Mouse (Mus musculus) embryonic facial prominence, embryonic 14.5 days (tissue): ENCODE measurements around the gene Palmd. TPM values are rescaled to one million over a fixed set of nuclear protein-coding genes. Genes with fewer than 3 reads are reported as not detected.

Source experiments
- ATAC-seq: fragments of 200-750 bp; cut with Nextera tagmentation; 2 replicates; pipeline ENCODE4 v1.8.0; 2017; ENCODE audit warnings: low read depth, moderate number of reproducible peaks, moderate TSS enrichment
- DNase-seq: peaks from one replicate; pipeline ENCODE4 v3.0.0-alpha.2; 2015; ENCODE audit warnings: low spot score
- H3K27ac ChIP-seq: fragments of 300-500 bp; sonication (generic); replicated peaks from 2 replicates; pipeline ENCODE4 v1.5.1; 2014; ENCODE audit warnings: low read depth, mild to moderate bottlenecking, low read length, moderate library complexity
- H3K27me3 ChIP-seq: fragments of 300-500 bp; sonication (generic); replicated peaks from 2 replicates; pipeline ENCODE4 v1.6.1; 2014; ENCODE audit warnings: low read length; ENCODE audit not compliant: control insufficient read depth, insufficient read depth
- H3K36me3 ChIP-seq: fragments of 300-500 bp; sonication (generic); 2 replicates; pipeline ENCODE4 v1.6.1; 2014; ENCODE audit warnings: low read length, mixed read lengths; ENCODE audit not compliant: control insufficient read depth, insufficient read depth
- H3K4me1 ChIP-seq: fragments of 300-500 bp; sonication (generic); 2 replicates; pipeline ENCODE4 v1.6.1; 2014; ENCODE audit warnings: antibody characterized with exemption, low read length; ENCODE audit not compliant: control insufficient read depth, insufficient read depth
- H3K4me2 ChIP-seq: fragments of 300-500 bp; sonication (generic); 2 replicates; pipeline ENCODE4 v1.6.1; 2014; ENCODE audit warnings: low read depth, mild to moderate bottlenecking, low read length, moderate library complexity, mixed read lengths
- H3K4me3 ChIP-seq: fragments of 300-500 bp; sonication (generic); 2 replicates; pipeline ENCODE4 v1.5.1; 2014; ENCODE audit warnings: low read depth, mild to moderate bottlenecking, low read length
- H3K9ac ChIP-seq: fragments of 300-500 bp; sonication (generic); 2 replicates; pipeline ENCODE4 v1.6.1; 2014; ENCODE audit warnings: low read depth, mild to moderate bottlenecking, low read length, moderate library complexity, mixed read lengths
- H3K9me3 ChIP-seq: fragments of 300-500 bp; sonication (generic); 2 replicates; pipeline ENCODE4 v1.6.1; 2016; ENCODE audit warnings: low read length; ENCODE audit not compliant: control insufficient read depth
- WGBS: fragments of 180-500 bp; shearing (Covaris S2); extraction: QIAGEN DNeasy Blood & Tissue Kit; methylation state at CpG from one replicate; pipeline ENCODE4 v1.1.7; 2014; 5-methylcytosine and 5-hydroxymethylcytosine counted together
- polyA plus RNA-seq: library from polyadenylated mRNA; unstranded; fragments of >200 nt; fragmentation: Nextera tagmentation; extraction: Ambion mirVana; gene quantifications from 2 replicates; pipeline ENCODE4 v1.2.1, GENCODE M21; 2014

The Palmd gene
- polyA plus RNA-seq, 1 experiment from 2014 or later: 24.5 TPM

DNA sequence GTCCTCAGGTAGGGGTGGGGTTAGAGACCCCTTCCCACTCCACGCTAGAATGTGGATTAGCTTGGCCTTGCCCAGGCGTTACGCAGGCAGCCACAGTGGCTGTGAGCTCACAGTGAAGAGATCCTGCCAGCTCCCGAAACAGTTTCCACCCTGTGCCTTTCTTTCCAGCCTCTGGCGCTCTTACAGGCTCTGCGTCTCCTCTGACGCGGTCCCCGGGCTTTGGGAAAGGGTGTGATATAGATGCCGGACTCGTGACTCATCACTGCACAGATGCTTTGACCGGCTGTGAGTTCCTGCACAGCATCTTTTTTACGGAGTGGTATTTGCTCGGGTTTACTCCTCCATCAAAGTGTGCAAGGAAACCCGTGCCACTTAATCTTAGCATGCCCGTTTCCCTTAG is 62.9 kb downstream of the Palmd start:
- 63% methylated on average over 16 of the region's 16 CpGs for WGBS
- Histone ChIP-seq H3K27ac (no peak overlapping the region), H3K9me3 (no peaks in the 10 kb centered on the region), H3K9ac (no peak overlapping the region), H3K4me3 (no peak overlapping the region), H3K27me3 (no peaks in the 10 kb centered on the region), H3K4me1 (no peaks in the 10 kb centered on the region), H3K4me2 (peak overlapping the region; percentile 28; the same call in 1 of the 2 replicates), H3K36me3 (no peaks in the 10 kb centered on the region)
- DNase-seq: peak; percentile 51
- no peak; the same call in 1 of the 2 replicates for ATAC-seq

DNA sequence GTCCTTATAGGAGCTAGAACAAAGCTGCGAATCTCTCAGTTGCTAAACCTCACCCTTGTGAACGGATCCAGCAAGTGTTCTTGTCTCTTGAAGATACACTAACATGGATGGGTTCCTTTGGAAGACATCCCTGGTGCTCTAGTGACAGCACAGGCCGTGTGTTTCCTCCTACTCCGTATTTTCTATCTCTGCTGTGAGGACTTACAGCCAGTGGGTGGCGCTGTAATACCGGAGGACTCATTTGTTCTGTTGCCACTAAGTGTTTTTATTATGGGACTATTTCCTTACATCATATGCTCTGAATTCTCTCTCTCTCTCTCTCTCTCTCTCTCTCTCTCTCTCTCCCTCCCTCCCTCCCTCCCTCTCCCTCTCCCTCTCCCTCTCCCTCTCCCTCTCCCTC is 64.6 kb downstream of the Palmd start:
- ATAC-seq: no peak
- 24% methylated on average over 6 of the region's 6 CpGs for whole genome bisulfite sequencing
- no peaks in the 10 kb centered on the region for H3K9me3 ChIP-seq

DNA sequence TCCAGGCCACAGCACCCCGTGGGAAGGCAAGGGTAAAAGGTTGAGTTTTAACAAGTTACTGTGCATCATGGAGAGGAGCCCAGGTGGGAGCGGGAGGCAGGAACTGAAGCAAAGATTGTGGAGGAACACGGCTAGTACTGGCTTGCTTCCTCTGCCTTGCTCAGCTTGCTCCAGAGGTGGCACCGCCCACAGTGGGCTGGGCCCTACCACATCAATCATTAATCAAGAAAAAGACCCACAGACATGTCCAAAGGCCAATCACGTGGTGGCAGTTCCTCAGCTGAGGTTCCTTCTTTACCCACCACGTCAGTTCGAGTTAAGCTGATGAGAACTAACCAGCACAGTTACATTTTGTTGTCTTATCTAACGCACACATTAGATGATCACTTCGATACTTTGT is 75.9 kb downstream of the Palmd start:
- H3K27ac ChIP-seq: no peak overlapping the region
- H3K9me3 ChIP-seq: no peaks in the 10 kb centered on the region
- ATAC-seq (no peak), DNase-seq (no peak)
- H3K36me3 ChIP-seq: no peaks in the 10 kb centered on the region
- H3K4me3 ChIP-seq: no peak overlapping the region
- no peaks in the 10 kb centered on the region for H3K4me1 ChIP-seq
- H3K4me2 ChIP-seq: no peak overlapping the region
- no peak overlapping the region for H3K9ac ChIP-seq
- H3K27me3 ChIP-seq: no peaks in the 10 kb centered on the region
- 75% methylated on average over 9 of the region's 9 CpGs for WGBS

More for the DNA sequence above, 64.6 kb downstream of the Palmd start:
- H3K36me3 ChIP-seq: no peaks in the 10 kb centered on the region
- no peaks in the 10 kb centered on the region for H3K4me1 ChIP-seq
- H3K9ac ChIP-seq: 0 out of 2 replicates have a peak overlapping the region, but pooled peaks have one; percentile 37
- no peak overlapping the region for H3K4me3 ChIP-seq
- no peaks in the 10 kb centered on the region for H3K27me3 ChIP-seq
- peak; percentile 72 for DNase-seq
- H3K4me2 ChIP-seq: no peak overlapping the region
- H3K27ac ChIP-seq: no peak overlapping the region

DNA sequence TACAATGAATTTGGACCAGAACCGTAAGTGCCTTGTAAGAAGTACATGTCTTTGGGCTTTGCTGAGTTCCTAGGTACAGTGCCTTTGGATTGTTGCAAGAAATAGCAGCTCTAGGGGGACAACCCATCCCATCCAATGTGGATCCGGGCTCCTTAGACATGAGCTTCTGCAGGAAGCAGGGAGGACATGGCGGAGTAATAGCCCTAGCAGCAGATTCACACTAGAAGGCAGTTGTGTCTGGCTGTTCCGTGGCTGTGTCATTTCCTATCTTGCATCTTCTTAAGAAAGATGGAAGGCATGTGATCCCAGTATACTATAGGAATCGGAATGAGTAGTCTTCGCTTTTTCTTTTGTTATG is 76.6 kb downstream of the Palmd start:
- Histone ChIP-seq H3K9me3 (no peaks in the 10 kb centered on the region), H3K27ac (no peak overlapping the region), H3K9ac (no peak overlapping the region), H3K4me1 (no peaks in the 10 kb centered on the region), H3K27me3 (no peaks in the 10 kb centered on the region), H3K4me2 (no peak overlapping the region), H3K36me3 (no peaks in the 10 kb centered on the region), H3K4me3 (no peak overlapping the region)
- no peak for ATAC-seq
- 91% methylated on average over 6 of the region's 6 CpGs for WGBS
- DNase-seq: no peak

DNA sequence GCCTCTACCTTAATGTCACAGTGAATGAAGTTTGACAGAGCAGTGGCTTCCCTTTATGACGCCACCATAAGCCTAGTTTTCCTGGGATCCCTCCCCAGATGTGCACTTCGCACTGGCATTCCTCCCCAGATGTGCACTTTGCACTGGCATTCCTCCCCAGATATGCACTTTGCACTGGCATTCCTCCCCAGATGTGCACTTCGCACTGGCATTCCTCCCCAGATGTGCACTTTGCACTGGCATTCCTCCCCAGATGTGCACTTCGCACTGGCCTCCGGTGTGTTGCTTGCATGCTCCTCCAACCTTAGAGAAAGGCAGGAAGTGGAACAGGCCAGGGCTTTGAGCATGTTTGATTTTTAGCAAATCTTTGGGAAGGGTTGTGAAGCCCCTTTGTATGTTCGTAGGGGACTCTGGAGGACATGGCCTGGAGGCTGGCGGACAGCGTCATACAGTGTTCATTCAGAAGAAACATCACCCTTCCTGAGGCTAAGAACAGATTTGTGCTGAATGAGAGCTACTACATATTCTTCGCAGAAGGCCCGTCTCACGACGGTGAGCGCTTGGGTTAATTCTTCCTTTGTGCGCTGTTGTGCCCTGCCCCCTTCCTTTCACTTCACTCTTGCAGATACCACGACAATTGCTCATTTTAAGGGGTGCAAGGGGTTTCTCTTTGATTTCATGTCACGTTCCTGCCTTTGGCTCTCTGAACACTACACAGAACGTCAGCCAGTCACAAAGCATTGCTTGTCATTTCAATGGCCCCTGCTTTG is 77.2 kb downstream of the Palmd start:
- no peak overlapping the region for H3K27ac ChIP-seq
- H3K4me2 ChIP-seq: no peak overlapping the region
- no peaks in the 10 kb centered on the region for H3K4me1 ChIP-seq
- DNase-seq (no peak), ATAC-seq (no peak)
- no peak overlapping the region for H3K9ac ChIP-seq
- no peaks in the 10 kb centered on the region for H3K36me3 ChIP-seq
- no peaks in the 10 kb centered on the region for H3K27me3 ChIP-seq
- H3K9me3 ChIP-seq: no peaks in the 10 kb centered on the region
- 58% methylated on average over 17 of the region's 17 CpGs for WGBS
- H3K4me3 ChIP-seq: no peak overlapping the region

DNA sequence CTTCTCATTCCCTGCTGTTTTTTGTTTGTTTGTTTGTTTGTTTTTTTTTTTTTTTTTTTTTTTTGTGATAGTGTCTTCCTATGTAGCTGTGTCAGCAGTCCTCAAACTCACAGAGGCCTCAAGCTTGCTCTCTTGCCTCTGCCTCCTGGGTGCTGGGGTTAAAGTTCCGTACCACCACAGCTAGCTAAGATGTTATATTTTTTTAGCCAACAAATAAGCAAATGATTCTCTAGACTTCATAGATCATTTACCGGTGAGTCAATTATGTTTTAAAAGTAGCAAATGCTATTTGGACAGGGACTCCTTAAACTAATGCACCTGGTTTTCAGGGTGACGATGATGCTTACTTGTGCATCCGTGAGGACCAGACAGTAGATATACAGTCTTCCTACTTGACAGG is 78.2 kb downstream of the Palmd start:
- Histone ChIP-seq H3K4me1 (no peaks in the 10 kb centered on the region), H3K27me3 (no peaks in the 10 kb centered on the region), H3K4me3 (no peak overlapping the region), H3K9me3 (no peaks in the 10 kb centered on the region), H3K36me3 (no peaks in the 10 kb centered on the region), H3K27ac (no peak overlapping the region), H3K4me2 (no peak overlapping the region), H3K9ac (no peak overlapping the region)
- no peak for DNase-seq
- 95% methylated on average over 4 of the region's 4 CpGs for WGBS
- no peak for ATAC-seq

DNA sequence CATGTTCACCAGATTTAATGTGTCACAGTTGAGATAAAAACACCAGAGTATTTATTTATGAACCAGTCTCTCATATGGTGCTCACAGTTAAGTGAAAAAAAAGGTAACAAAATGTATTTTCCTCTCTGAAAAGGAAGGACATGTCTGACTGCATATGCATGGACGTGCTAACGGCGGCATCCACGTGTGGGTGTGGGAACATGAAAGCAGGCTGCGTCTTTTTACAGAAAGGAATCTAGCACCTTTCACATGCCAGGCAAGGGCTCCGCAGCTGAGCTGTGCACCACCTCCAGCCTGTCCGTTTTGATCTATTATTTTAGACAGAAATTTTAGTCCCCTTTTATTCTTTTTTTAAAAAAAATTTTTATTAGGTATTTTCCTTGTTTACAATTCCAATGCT is 79.4 kb downstream of the Palmd start:
- Histone ChIP-seq H3K36me3 (no peaks in the 10 kb centered on the region), H3K4me1 (no peaks in the 10 kb centered on the region), H3K27ac (no peak overlapping the region), H3K4me2 (no peak overlapping the region), H3K9ac (no peak overlapping the region), H3K27me3 (no peaks in the 10 kb centered on the region), H3K9me3 (no peaks in the 10 kb centered on the region), H3K4me3 (no peak overlapping the region)
- WGBS: 89% methylated on average over 7 of the region's 7 CpGs
- DNase-seq (no peak), ATAC-seq (no peak)

DNA sequence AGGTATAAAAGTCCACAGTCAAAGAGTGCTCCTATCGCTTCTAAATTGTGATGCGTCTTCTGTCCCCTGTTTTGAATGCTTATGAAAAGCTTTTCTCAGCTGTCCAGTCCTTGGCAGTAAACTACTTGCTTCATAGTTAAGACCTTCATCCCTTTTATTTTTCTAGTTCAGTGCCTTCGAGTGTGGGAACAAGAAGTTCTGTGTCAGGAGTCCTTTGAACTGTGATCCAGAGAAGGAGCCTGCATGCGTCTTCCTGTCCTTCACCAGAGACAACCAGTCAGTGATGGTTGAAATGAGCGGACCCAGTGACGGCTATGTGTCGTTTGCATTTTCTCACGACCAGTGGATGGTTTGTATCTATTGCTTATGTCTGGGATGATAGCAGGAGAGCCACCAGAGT is 83.8 kb downstream of the Palmd start:
- Histone ChIP-seq H3K4me1 (no peaks in the 10 kb centered on the region), H3K9me3 (no peaks in the 10 kb centered on the region), H3K9ac (no peak overlapping the region), H3K27me3 (no peaks in the 10 kb centered on the region), H3K4me2 (no peak overlapping the region), H3K27ac (no peak overlapping the region), H3K36me3 (no peaks in the 10 kb centered on the region), H3K4me3 (no peak overlapping the region)
- no peak for ATAC-seq
- 91% methylated on average over 8 of the region's 8 CpGs for WGBS
- DNase-seq: no peak
